Mouse (Mus musculus) forebrain, embryonic 16.5 days (tissue): ENCODE measurements around the gene Ldhb. TPM values are rescaled to one million over a fixed set of nuclear protein-coding genes. Genes with fewer than 3 reads are reported as not detected.

Source experiments
- ATAC-seq: fragments of 200-750 bp; cut with Nextera tagmentation; 2 replicates; pipeline ENCODE4 v1.8.0; 2017; ENCODE audit warnings: mild to moderate bottlenecking, moderate library complexity
- H3K27ac ChIP-seq: fragments of 300-500 bp; sonication (generic); 2 replicates; pipeline ENCODE4 v1.5.1; 2014; ENCODE audit warnings: low read length, control low read depth
- H3K27me3 ChIP-seq: fragments of 300-500 bp; sonication (generic); replicated peaks from 2 replicates; pipeline ENCODE4 v1.6.1; 2014; ENCODE audit warnings: low read length; ENCODE audit not compliant: control insufficient read depth, insufficient read depth
- H3K36me3 ChIP-seq: fragments of 300-500 bp; sonication (generic); 2 replicates; pipeline ENCODE4 v1.6.1; 2014; ENCODE audit not compliant: control insufficient read depth, insufficient read depth
- H3K4me1 ChIP-seq: fragments of 300-500 bp; sonication (generic); replicated peaks from 2 replicates; pipeline ENCODE4 v1.6.1; 2014; ENCODE audit warnings: low read length; ENCODE audit not compliant: control insufficient read depth, insufficient read depth
- H3K4me2 ChIP-seq: fragments of 300-500 bp; sonication (generic); 2 replicates; pipeline ENCODE4 v1.6.1; 2014; ENCODE audit warnings: mild to moderate bottlenecking, low read length, control low read depth
- H3K4me3 ChIP-seq: fragments of 300-500 bp; sonication (generic); replicated peaks from 2 replicates; pipeline ENCODE4 v1.5.1; 2014; ENCODE audit warnings: mild to moderate bottlenecking, low read length, control low read depth
- H3K9ac ChIP-seq: fragments of 300-500 bp; sonication (generic); replicated peaks from 2 replicates; pipeline ENCODE4 v1.6.1; 2014; ENCODE audit warnings: low read depth, low read length, control low read depth
- H3K9me3 ChIP-seq: fragments of 300-500 bp; sonication (generic); 2 replicates; pipeline ENCODE4 v1.6.1; 2016; ENCODE audit warnings: low read length; ENCODE audit not compliant: control insufficient read depth
- WGBS: fragments of 180-500 bp; shearing (Covaris S2); extraction: QIAGEN DNeasy Blood & Tissue Kit; methylation state at CpG from one replicate; pipeline ENCODE4 v1.1.7; 2014; 5-methylcytosine and 5-hydroxymethylcytosine counted together
- polyA plus RNA-seq: library from polyadenylated mRNA; unstranded; fragments of >200 nt; fragmentation: Nextera tagmentation; extraction: Ambion mirVana; gene quantifications from 2 replicates; pipeline ENCODE4 v1.2.1, GENCODE M21; 2015

Gene Ldhb
- polyA plus RNA-seq, 1 experiment from 2014 or later, result 452 TPM

DNA sequence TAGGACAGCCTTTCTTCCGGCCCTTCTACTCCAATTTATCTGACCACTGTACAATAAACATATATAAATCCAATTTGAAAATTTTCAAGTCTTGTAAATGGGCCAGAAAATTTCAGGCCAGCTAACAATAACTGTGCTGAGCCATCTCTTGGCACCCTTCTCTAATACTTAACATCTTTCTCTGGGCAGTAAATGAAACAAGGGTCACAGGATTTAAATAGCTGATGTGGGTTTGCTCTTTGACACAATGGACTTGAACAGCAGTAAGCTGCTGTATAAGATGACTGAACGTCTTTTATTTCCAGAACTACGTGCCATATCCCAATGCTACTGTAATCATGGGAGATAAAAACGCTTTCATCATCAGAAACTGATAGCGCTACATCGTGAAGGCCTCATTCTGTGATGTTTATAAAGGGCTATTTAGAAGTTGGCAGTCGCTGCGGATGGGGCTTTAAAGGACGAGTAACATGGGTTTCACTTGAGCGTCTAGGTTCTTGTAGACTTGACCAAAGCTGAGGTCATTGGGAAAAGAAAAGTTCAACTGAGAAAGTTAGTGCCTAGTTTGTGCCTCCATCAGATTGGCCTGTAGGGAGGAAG, 32.9 kb upstream of the Ldhb start:
- Histone ChIP-seq H3K4me3 (no peak overlapping the region), H3K9ac (no peak overlapping the region), H3K9me3 (no peaks in the 10 kb centered on the region), H3K4me2 (no peak overlapping the region), H3K36me3 (no peaks in the 10 kb centered on the region), H3K27me3 (no peaks in the 10 kb centered on the region), H3K4me1 (no peaks in the 10 kb centered on the region), H3K27ac (no peak overlapping the region)
- ATAC-seq, result no peak
- 88% methylated on average over 10 of the region's 10 CpGs for whole genome bisulfite sequencing

- Histone ChIP-seq H3K27me3 (no peaks in the 10 kb centered on the region), H3K27ac (no peak overlapping the region), H3K9ac (no peak overlapping the region), H3K4me3 (no peak overlapping the region), H3K4me2 (no peak overlapping the region), H3K36me3 (no peaks in the 10 kb centered on the region), H3K4me1 (no peaks in the 10 kb centered on the region), H3K9me3 (no peaks in the 10 kb centered on the region)
- WGBS, result 90% methylated on average over 5 of the region's 5 CpGs
- no peak for ATAC-seq
These were observed 32.4 kb upstream of the Ldhb start for GRCm38 (mm10) chr6:142540131-142540530.

- H3K4me2 ChIP-seq, result no peak overlapping the region
- no peak overlapping the region for H3K27ac ChIP-seq
- H3K27me3 ChIP-seq, result no peaks in the 10 kb centered on the region
- H3K9ac ChIP-seq, result no peak overlapping the region
- ATAC-seq, result no peak
- H3K4me3 ChIP-seq, result no peak overlapping the region
- H3K9me3 ChIP-seq, result no peaks in the 10 kb centered on the region
- WGBS, result 79% methylated on average over 17 of the region's 17 CpGs
- H3K4me1 ChIP-seq, result no peaks in the 10 kb centered on the region
- H3K36me3 ChIP-seq, result no peaks in the 10 kb centered on the region
These were observed 30.7 kb upstream of the Ldhb start for GRCm38 (mm10) chr6:142538503-142538902.

DNA sequence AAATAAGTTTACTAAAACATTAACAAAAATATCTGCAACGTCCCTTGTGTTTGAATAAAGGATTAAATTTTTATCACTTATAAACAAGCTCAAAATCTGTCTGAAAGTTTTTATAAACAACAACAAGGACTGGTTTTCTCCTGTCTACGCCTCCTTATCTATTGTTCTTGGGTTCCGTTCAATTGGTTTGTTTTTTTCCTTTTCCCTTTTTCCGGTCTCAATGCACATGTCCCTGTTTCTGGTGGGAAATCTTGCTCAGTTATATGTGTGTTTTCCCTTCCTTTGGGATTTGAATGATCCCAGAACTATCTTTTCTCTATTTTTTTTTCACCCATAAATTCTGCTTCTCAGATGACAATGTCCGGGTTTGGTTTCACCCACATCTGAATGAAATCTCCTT, 25.7 kb upstream of the Ldhb start:
- H3K4me3 ChIP-seq, result no peak overlapping the region
- no peak overlapping the region for H3K4me2 ChIP-seq
- H3K27me3 ChIP-seq, result no peaks in the 10 kb centered on the region
- no peaks in the 10 kb centered on the region for H3K4me1 ChIP-seq
- no peak overlapping the region for H3K27ac ChIP-seq
- H3K36me3 ChIP-seq, result no peaks in the 10 kb centered on the region
- no peak overlapping the region for H3K9ac ChIP-seq
- H3K9me3 ChIP-seq, result no peaks in the 10 kb centered on the region
- ATAC-seq, result no peak
- 88% methylated on average over 5 of the region's 5 CpGs for WGBS

- 96% methylated on average over 2 of the region's 2 CpGs for WGBS
- no peak for ATAC-seq
These were observed 24.9 kb upstream of the Ldhb start for GRCm38 (mm10) chr6:142532686-142533085.

DNA sequence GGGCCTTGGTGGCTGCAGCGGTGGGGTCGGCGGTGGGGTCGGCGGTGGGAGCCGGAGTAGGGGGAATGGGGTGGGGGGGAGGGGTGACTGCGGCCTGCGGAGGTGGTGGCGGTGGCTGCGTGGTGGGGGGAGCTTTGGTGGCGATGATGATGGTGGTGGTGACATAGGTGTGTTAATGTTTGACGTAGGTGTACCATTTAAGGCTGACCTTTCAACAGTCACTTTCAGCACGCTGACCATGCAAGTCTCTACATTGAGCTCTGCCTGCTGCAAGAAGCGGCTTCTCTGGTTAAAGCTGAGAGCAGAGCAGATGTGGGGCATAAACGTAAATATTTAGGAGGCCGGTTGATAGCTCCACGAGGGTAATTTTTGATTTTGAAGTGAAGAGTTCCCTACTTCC, 24.4 kb upstream of the Ldhb start:
- Histone ChIP-seq H3K27ac (no peak overlapping the region), H3K4me3 (no peak overlapping the region), H3K4me1 (no peaks in the 10 kb centered on the region), H3K9me3 (no peaks in the 10 kb centered on the region), H3K4me2 (no peak overlapping the region), H3K36me3 (no peaks in the 10 kb centered on the region), H3K9ac (no peak overlapping the region), H3K27me3 (no peaks in the 10 kb centered on the region)
- ATAC-seq, result no peak
- 95% methylated on average over 17 of the region's 17 CpGs for WGBS

More at GRCm38 (mm10) chr6:142532686-142533085, 24.9 kb upstream of the Ldhb start:
- H3K9ac ChIP-seq, result no peak overlapping the region
- H3K4me3 ChIP-seq, result no peak overlapping the region
- H3K4me1 ChIP-seq, result no peaks in the 10 kb centered on the region
- no peaks in the 10 kb centered on the region for H3K9me3 ChIP-seq
- H3K27ac ChIP-seq, result no peak overlapping the region
- no peak overlapping the region for H3K4me2 ChIP-seq
- H3K27me3 ChIP-seq, result no peaks in the 10 kb centered on the region
- H3K36me3 ChIP-seq, result no peaks in the 10 kb centered on the region

GRCm38 (mm10) chr6:142530378-142530777, 22.6 kb upstream of the Ldhb start:
- Histone ChIP-seq H3K4me3 (no peak overlapping the region), H3K4me1 (no peaks in the 10 kb centered on the region), H3K9me3 (no peaks in the 10 kb centered on the region), H3K27me3 (no peaks in the 10 kb centered on the region), H3K9ac (no peak overlapping the region), H3K4me2 (no peak overlapping the region), H3K36me3 (no peaks in the 10 kb centered on the region), H3K27ac (no peak overlapping the region)
- WGBS, result 83% methylated on average over 5 of the region's 5 CpGs
- ATAC-seq, result no peak

DNA sequence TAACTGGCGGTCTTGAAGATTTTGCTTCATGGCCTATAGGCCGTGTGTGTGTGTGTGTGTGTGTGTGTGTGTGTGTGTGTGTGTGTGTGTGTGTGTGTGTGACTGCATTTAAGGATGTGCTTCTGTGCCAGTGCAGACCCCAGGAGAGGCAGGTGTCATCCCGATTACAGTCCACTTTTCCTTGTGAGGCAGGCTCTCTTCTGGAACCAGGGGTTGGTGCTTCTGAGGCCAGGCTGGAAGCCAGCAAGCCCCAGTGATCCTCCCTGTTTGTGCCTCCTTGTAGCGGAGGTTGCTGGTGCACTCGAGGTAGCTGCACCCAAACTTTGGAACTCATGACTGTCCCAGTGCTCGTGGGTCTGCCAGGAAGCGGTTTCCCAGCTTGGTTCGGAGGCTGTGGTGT, 21.9 kb upstream of the Ldhb start:
- no peak overlapping the region for H3K4me2 ChIP-seq
- no peaks in the 10 kb centered on the region for H3K27me3 ChIP-seq
- no peaks in the 10 kb centered on the region for H3K9me3 ChIP-seq
- 89% methylated on average over 7 of the region's 8 CpGs for WGBS
- H3K27ac ChIP-seq, result no peak overlapping the region
- no peaks in the 10 kb centered on the region for H3K4me1 ChIP-seq
- ATAC-seq, result no peak
- H3K4me3 ChIP-seq, result no peak overlapping the region
- no peak overlapping the region for H3K9ac ChIP-seq
- H3K36me3 ChIP-seq, result no peaks in the 10 kb centered on the region

- H3K9me3 ChIP-seq, result no peaks in the 10 kb centered on the region
- no peak for ATAC-seq
- no peaks in the 10 kb centered on the region for H3K36me3 ChIP-seq
- H3K9ac ChIP-seq, result no peak overlapping the region
- no peak overlapping the region for H3K27ac ChIP-seq
- WGBS, result 64% methylated on average over 1 of the region's 1 CpGs
- no peak overlapping the region for H3K4me3 ChIP-seq
- no peak overlapping the region for H3K4me2 ChIP-seq
- H3K4me1 ChIP-seq, result no peaks in the 10 kb centered on the region
- H3K27me3 ChIP-seq, result no peaks in the 10 kb centered on the region
These were observed 20.3 kb upstream of the Ldhb start for GRCm38 (mm10) chr6:142527931-142528562.
